Mouse (Mus musculus): ENCODE data around the gene Myl6b.

Myl6b gene

DNA sequence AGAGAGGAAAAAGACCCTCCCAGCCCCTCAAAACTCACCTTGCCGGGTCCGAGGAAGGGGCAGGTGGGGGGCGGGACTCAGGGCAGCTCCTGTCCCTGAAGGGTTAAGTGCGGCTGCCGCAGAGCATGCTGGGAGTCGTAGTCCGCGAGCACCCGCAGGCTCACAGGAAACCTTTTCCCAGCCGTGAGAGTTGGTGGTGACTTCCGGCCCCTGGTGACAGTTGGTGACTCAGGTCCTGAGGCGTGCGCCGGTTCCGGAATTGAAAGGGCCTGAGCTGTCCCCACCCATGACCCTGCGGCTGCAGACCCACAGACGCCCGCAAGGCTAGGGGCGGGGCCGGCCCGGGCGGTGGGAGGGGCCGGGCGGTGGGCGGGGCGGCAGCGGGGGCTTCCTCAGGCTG, at the start of gene Myl6b:
Myl6b (minus strand) TSS at position 96 of the 400 bp plus-strand sequence.
- DNase-seq (ENCODE audit: extremely low spot score, low read depth, low spot score) = peak; percentile 82

DNA sequence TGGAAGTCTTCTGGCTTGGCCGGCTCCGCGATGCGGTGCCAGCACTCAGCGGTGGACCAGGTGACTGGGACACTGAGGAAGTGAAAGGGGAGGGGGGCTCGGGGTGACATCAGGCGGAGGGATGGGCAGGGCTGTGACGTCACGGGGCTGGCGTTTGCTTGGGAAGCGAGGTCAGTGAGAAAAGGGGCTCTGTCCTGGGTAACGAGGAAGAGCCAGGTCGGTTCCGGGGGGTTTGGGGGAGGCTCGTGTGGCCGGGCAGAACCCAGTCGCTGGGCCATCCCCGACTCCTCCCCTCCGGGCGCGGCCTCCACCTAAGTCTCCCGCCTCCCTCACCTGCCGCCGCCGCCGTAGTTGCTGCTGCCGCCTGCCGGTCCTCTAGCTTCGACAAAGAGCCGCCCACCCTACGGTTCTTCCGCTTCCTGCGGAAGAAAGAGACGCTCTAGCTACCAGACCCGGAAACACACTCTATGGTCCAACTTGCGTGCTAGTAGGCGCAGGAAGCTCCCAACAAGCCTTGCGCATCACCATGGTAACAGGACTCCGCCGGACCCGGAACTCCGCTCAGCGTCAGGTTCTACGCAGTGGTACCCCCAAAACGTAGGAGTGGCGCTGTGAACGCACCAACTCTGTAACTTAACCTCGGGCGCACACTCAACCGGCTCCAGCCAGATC, 49.0 kb upstream of the Myl6b start, which contains the start of gene Zc3h10:
Zc3h10 (minus strand) TSS at position 414 of the 672 bp plus-strand sequence.
- no peak for DNase-seq (ENCODE audit: extremely low spot score, low read depth, low spot score)

DNA sequence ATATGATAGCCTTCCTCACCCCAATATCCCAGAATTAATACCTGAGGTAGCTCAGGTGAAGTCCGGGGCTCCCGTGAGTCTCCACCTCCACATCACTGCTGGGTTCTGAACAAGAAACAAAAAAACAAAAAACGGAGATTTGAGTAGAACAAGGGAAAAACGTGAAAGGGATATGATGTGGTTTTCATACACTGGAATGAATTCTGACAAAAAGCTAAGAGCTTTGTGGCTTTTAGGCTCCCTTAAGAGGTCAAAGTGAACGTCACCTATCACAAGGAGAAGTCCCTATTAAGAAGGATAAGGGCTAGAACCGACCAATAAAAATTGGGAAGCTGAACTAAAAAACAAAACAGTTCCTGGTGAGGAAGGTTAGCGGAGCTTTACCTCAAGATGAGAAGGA, 48.3 kb upstream of the Myl6b start:
- no peak for DNase-seq (ENCODE audit: extremely low spot score, low read depth, low spot score)

GRCm38 (mm10) chr10:128546361-128546760, 47.9 kb upstream of the Myl6b start:
- DNase-seq (ENCODE audit: extremely low spot score, low read depth, low spot score) = no peak

GRCm38 (mm10) chr10:128545570-128545898, 47.0 kb upstream of the Myl6b start:
- DNase-seq (ENCODE audit: extremely low spot score, low read depth, low spot score) = no peak

- DNase-seq (ENCODE audit: extremely low spot score, low read depth, low spot score) = no peak
Observed at GRCm38 (mm10) chr10:128544674-128545569, 46.4 kb upstream of the Myl6b start.

DNA sequence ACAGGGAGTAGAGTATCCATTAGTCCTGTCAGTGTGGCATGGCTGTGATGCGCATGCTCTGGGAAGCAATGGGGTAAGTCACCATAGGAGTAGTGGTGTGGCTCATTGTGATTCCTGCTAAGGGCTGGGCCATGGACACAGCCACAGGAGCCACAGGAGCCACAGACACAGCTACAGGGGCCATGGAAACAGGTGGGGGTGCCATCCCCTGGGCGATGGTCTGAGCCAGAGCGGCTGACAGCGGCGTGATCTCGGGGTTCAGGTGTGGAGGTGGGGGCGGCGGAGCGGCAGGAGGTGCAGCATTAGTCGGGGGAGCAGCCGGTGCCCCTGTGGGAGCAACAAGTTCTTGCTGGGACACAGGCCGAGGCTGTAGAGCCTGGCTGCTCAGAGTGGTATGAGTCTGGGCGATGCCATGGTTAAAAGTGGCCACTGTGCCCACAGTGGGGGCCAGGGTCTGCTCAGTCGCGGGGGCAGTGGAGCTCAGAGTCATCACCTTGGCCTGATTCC, 45.7 kb upstream of the Myl6b start:
- no peak for DNase-seq (ENCODE audit: extremely low spot score, low read depth, low spot score)

- DNase-seq (ENCODE audit: extremely low spot score, low read depth, low spot score) = no peak
Observed at GRCm38 (mm10) chr10:128543100-128543499, 44.6 kb upstream of the Myl6b start.

GRCm38 (mm10) chr10:128538340-128538870, 39.9 kb upstream of the Myl6b start:
- no peak for DNase-seq (ENCODE audit: extremely low spot score, low read depth, low spot score)

- DNase-seq (ENCODE audit: extremely low spot score, low read depth, low spot score) = peak; percentile 88
Observed at GRCm38 (mm10) chr10:128536266-128536940, 37.9 kb upstream of the Myl6b start.

DNA sequence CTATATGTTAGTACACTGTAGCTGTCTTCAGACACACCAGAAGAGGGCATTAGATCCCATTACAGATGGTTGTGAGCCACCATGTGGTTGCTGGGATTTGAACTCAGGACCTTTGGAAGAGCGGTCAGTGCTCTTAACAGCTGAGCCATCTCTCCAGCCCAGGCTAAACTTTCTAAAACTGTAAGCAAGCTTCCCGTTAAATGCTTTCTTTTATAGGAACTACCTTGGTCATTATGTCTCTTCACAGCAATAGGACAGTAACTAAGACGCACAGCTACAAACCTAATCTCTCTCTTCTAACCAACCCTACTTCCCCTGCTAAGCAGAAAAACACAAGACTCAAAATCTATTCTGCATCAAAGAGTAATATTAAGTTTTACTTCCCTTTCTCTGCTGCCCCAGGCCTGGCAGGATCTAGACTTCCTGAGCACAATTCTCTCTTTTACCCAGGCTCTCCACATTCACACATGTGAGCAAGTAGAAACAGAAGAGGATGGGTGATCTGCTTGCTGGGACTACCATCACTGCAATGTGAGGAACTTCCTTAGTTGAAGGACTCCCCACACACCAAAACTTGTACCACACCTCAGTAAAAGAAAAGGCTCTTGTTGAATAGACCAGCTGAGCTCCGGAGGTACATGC, 37.3 kb upstream of the Myl6b start:
- no peak for DNase-seq (ENCODE audit: extremely low spot score, low read depth, low spot score)

GRCm38 (mm10) chr10:128535206-128535605, 36.7 kb upstream of the Myl6b start:
- DNase-seq (ENCODE audit: extremely low spot score, low read depth, low spot score) = no peak

- DNase-seq (ENCODE audit: extremely low spot score, low read depth, low spot score) = no peak
Observed at GRCm38 (mm10) chr10:128526366-128527356, 28.2 kb upstream of the Myl6b start.

DNA sequence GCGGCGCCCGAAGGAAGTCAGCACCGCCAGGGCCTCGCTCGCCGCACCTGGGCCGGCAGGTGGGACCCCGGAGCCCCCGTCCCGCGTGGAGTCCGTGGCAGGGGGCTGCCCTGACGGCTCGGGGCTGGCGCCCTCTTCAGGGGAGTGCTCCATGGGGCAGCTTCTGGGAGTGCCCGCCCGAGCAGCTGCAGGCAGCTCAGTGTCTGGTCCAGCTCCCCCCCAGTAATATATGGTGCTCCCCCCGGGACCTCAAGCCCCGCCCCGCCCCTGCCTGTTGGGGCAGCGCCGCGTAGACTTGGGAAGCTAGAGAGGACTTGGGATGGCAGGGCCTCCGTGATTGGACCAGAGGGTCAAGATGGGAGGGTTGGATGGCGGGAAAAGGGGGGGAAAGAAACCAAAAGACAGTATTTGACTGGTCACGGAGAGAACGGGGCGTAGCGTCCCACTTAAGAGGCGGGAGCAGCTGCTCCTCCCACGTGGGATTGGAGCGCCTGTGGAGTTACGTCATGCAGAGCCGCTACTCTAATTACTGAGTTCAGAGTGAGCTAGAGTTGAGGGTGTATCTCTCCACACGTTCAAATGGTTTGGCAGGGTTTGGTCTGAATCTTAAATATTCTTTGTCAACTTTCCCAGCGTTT, 27.3 kb upstream of the Myl6b start, which contains the start of gene Esyt1:
Esyt1 (minus strand) TSS at position 201 of the 638 bp plus-strand sequence.
- peak; percentile 89 for DNase-seq (ENCODE audit: extremely low spot score, low read depth, low spot score)

DNA sequence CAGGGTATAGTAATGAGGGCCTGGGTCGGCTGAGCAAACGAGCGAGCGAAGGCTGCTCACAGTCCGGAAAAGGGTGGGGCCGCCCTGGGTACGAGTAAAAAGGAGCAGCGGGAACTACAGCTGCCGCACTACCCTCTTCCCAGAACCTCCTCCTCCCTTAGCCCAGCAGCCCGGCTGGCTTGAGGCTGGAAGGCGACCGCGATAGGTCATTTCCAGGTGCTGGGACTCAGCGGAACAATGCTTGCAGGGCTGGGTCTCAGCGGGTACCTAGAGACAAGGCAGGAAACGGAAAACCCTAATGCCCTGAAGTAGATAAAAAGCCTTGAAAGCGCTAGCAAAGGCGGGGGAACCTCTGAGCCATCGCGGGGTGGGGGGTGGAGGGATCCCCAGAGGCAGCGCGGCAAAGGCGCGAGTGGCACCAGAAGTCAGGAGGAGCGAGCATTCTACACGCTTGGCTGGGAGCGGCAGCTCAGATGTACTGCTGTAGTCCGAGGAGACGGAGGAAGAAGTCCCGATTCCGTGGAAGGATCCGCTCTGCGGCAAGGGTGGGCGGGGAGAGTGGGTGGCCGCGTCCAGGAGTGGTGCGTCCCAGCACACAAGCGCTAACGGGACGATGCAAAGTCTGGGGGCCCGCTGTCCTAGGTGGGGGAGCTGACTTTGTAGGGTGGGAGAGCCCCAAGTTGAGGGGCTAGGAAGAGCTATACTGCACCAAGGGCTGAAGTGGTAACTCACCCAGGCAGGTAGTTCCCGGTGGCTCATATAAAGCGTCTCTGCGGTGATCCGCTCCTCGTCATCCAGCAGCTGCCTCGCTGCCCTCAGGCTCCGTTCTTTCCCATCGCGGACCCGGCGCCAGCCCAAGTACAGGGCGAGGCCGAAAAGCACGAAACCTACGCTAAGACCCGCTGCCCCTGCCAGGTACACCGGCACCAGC, 26.5 kb upstream of the Myl6b start:
- no peak for DNase-seq (ENCODE audit: extremely low spot score, low read depth, low spot score)

DNA sequence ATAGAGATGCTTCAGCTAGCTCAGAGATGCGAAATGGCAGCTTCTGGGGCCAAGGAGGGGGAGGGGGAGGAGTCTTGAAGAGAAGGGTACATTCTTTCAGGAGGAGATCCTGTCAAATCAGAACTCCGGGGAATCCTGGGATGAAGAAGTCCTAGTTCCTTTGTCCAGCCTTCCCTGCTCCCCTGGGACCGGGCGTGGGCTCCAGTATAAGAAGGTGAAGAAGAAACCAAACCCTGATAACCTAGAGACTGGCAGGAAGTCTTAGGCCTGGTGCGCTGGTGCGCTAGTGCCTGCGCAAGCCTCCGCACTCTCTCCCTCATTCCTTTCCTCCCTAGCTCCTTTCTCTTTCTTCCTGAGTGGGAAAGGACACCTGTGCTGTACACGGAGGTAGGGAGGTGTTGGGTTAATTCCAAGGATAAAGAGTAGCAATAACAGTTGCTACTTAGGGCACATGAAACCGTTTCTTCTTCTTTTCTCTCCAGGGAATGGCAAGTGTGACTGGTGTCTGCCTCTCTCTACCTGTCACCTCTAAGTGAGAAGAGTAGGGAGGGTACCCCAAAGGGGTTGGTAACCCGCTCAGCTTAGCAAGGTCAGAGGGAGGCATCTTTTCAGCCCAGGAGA, 25.7 kb upstream of the Myl6b start:
- no peak for DNase-seq (ENCODE audit: extremely low spot score, low read depth, low spot score)

DNA sequence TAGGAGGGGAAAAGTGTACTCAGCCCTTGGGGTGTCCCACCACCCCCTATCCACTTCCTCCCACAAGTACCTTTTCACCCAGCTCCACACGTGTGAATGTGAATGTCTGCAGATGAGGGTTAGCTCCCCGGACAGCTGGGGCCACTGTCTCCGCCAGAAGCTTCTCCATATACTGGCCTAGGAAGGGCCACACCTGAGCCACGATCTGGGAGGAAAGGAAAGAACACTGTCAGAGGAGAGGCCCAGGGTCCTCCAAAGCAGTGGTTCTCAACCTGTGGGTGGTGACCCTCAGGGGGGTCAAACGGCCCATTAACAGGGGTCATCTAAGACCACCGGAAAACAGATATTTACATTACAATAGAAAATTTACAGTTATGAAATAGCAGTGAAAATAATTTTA, 23.9 kb upstream of the Myl6b start:
- DNase-seq (ENCODE audit: extremely low spot score, low read depth, low spot score) = no peak
